Mouse (Mus musculus) liver, embryonic 16.5 days (tissue): ENCODE data around the gene Lrrc31. TPM values are rescaled to one million over a fixed set of nuclear protein-coding genes. Genes with fewer than 3 reads are reported as not detected.

Experiments
- ATAC-seq: fragments of 200-750 bp; cut with Nextera tagmentation; 2 replicates; pipeline ENCODE4 v1.8.0; 2017; ENCODE audit warnings: low read depth, mild to moderate bottlenecking, moderate number of reproducible peaks, moderate library complexity
- H3K27ac ChIP-seq: fragments of 300-500 bp; sonication (generic); 2 replicates; pipeline ENCODE4 v1.5.1; 2014; ENCODE audit warnings: mild to moderate bottlenecking, low read length
- H3K27me3 ChIP-seq: fragments of 300-500 bp; sonication (generic); 2 replicates; pipeline ENCODE4 v1.6.1; 2014; ENCODE audit warnings: low read depth, low read length, mixed read lengths; ENCODE audit not compliant: control insufficient read depth, insufficient read depth
- H3K36me3 ChIP-seq: fragments of 300-500 bp; sonication (generic); 2 replicates; pipeline ENCODE4 v1.6.1; 2014; ENCODE audit warnings: mild to moderate bottlenecking; ENCODE audit not compliant: control insufficient read depth, insufficient read depth
- H3K4me1 ChIP-seq: fragments of 300-500 bp; sonication (generic); 2 replicates; pipeline ENCODE4 v1.6.1; 2014; ENCODE audit warnings: low read depth, low read length, mixed read lengths; ENCODE audit not compliant: control insufficient read depth
- H3K4me2 ChIP-seq: fragments of 300-500 bp; sonication (generic); 2 replicates; pipeline ENCODE4 v1.6.1; 2014; ENCODE audit warnings: low read depth, low read length, mixed read lengths
- H3K4me3 ChIP-seq: fragments of 300-500 bp; sonication (generic); 2 replicates; pipeline ENCODE4 v1.5.1; 2014; ENCODE audit warnings: low read depth, mild to moderate bottlenecking, low read length
- H3K9ac ChIP-seq: fragments of 300-500 bp; sonication (generic); 2 replicates; pipeline ENCODE4 v1.6.1; 2014; ENCODE audit warnings: low read depth, low read length
- H3K9me3 ChIP-seq: fragments of 300-500 bp; sonication (generic); replicated peaks from 2 replicates; pipeline ENCODE4 v1.6.1; 2016; ENCODE audit warnings: low read length; ENCODE audit not compliant: control insufficient read depth
- WGBS: fragments of 180-500 bp; shearing (Covaris S2); extraction: QIAGEN DNeasy Blood & Tissue Kit; methylation state at CpG from one replicate; pipeline ENCODE4 v1.1.7; 2014; ENCODE audit not compliant: insufficient replicate concordance; 5-methylcytosine and 5-hydroxymethylcytosine counted together
- polyA plus RNA-seq: library from polyadenylated mRNA; unstranded; fragments of >200 nt; fragmentation: Nextera tagmentation; extraction: Ambion mirVana; gene quantifications from 2 replicates; pipeline ENCODE4 v1.2.1, GENCODE M21; 2015

Lrrc31 gene
- polyA plus RNA-seq, 1 experiment from 2014 or later: not detected

- Histone ChIP-seq H3K27ac (no peak overlapping the region), H3K36me3 (no peaks in the 10 kb centered on the region), H3K27me3 (no peaks in the 10 kb centered on the region), H3K4me1 (no peaks in the 10 kb centered on the region), H3K4me3 (no peak overlapping the region), H3K9me3 (no peaks in the 10 kb centered on the region), H3K4me2 (no peak overlapping the region), H3K9ac (no peak overlapping the region)
- WGBS: 65% methylated on average over 10 of the region's 10 CpGs
- ATAC-seq: no peak
Observed at GRCm38 (mm10) chr3:30724848-30725465, 25.3 kb upstream of the Lrrc31 start.

- no peaks in the 10 kb centered on the region for H3K9me3 ChIP-seq
Observed at GRCm38 (mm10) chr3:30724105-30724824, 24.6 kb upstream of the Lrrc31 start.

GRCm38 (mm10) chr3:30723179-30723578 lies 23.5 kb upstream of the Lrrc31 start:
- H3K4me3 ChIP-seq: no peak overlapping the region
- H3K4me1 ChIP-seq: no peaks in the 10 kb centered on the region
- no peaks in the 10 kb centered on the region for H3K9me3 ChIP-seq
- no peak overlapping the region for H3K9ac ChIP-seq
- no peaks in the 10 kb centered on the region for H3K27me3 ChIP-seq
- WGBS: 56% methylated on average over 5 of the region's 5 CpGs
- no peak overlapping the region for H3K4me2 ChIP-seq
- no peak for ATAC-seq
- no peaks in the 10 kb centered on the region for H3K36me3 ChIP-seq
- H3K27ac ChIP-seq: no peak overlapping the region

More at GRCm38 (mm10) chr3:30724105-30724824, 24.6 kb upstream of the Lrrc31 start:
- H3K36me3 ChIP-seq: no peaks in the 10 kb centered on the region
- no peak overlapping the region for H3K27ac ChIP-seq
- H3K4me1 ChIP-seq: no peaks in the 10 kb centered on the region
- no peaks in the 10 kb centered on the region for H3K27me3 ChIP-seq
- no peak overlapping the region for H3K4me2 ChIP-seq
- H3K4me3 ChIP-seq: no peak overlapping the region
- WGBS: 57% methylated on average over 10 of the region's 10 CpGs
- ATAC-seq: no peak
- no peak overlapping the region for H3K9ac ChIP-seq

DNA sequence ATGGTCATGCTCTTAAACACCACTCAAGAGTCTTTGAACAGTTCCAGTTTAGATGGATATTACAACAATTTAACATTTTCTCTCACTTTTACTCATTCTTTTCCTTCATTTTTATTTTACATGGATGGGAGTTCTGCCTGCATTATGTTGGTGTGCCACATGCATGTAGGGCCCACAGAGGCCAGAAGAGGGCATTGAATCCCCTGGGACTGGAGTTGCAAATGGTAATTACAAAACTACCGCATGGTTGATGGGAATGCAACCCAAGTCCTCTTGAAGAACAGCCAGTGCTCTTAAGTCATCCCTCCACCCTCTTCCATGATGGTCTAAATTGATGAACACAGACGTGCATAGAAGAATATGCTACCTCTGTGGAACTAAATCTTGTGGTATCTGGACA lies 22.8 kb upstream of the Lrrc31 start:
- ATAC-seq: no peak
- Histone ChIP-seq H3K4me2 (no peak overlapping the region), H3K4me1 (no peaks in the 10 kb centered on the region), H3K9me3 (no peaks in the 10 kb centered on the region), H3K36me3 (no peaks in the 10 kb centered on the region), H3K9ac (no peak overlapping the region), H3K27ac (no peak overlapping the region), H3K4me3 (no peak overlapping the region), H3K27me3 (no peaks in the 10 kb centered on the region)
- 56% methylated on average over 2 of the region's 2 CpGs for WGBS

DNA sequence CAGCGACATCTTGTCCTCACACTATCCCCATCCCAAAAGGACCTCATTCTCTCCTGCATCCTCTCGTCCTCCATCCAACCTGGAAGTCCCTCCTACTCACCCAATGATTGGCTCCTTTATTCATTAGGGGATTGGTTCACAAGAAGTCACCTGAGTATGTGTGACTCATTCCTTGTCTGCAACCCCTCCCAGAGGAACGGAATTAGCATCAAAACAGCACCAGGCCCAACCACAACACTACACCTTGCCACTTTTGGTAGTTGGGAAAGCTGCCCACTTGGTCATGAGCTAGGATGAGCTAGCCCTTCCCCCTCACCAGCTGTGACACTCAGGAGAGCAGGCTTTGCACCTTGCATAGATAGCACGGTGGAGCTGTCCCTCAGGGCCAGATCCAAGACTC lies 22.4 kb upstream of the Lrrc31 start:
- WGBS: 56% methylated on average over 4 of the region's 4 CpGs

GRCm38 (mm10) chr3:30718649-30719048 lies 19.0 kb upstream of the Lrrc31 start:
- 46% methylated on average over 3 of the region's 3 CpGs for WGBS

More for the DNA sequence above, 22.4 kb upstream of the Lrrc31 start:
- ATAC-seq: no peak
- H3K4me3 ChIP-seq: no peak overlapping the region
- H3K9me3 ChIP-seq: no peaks in the 10 kb centered on the region
- no peaks in the 10 kb centered on the region for H3K4me1 ChIP-seq
- no peak overlapping the region for H3K9ac ChIP-seq
- H3K36me3 ChIP-seq: no peaks in the 10 kb centered on the region
- H3K4me2 ChIP-seq: no peak overlapping the region
- no peak overlapping the region for H3K27ac ChIP-seq
- H3K27me3 ChIP-seq: no peaks in the 10 kb centered on the region

DNA sequence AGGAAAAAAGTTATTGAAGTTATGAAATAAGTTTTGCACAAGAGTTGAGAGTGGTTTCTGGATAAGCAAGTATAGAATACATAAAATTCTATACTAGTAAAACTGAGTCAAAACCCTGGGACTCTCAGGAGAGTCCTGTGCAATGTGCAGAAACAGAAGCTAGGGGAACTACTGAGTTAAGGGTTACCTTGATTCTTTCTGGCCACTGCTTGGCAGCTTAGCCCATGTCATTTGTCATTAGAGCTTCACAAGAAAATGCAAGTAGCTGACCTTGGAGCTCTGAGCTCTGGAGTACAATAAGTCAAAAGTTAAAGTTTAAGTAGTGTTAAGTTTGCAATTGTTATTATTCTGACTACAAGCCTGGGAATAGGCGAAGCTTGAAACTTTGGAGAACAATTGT lies 13.7 kb upstream of the Lrrc31 start:
- no peaks in the 10 kb centered on the region for H3K27me3 ChIP-seq
- H3K36me3 ChIP-seq: no peaks in the 10 kb centered on the region
- WGBS: 60% methylated on average over 1 of the region's 1 CpGs
- no peaks in the 10 kb centered on the region for H3K4me1 ChIP-seq
- H3K9me3 ChIP-seq: no peaks in the 10 kb centered on the region
- no peak for ATAC-seq
- H3K9ac ChIP-seq: no peak overlapping the region
- H3K4me3 ChIP-seq: no peak overlapping the region
- H3K27ac ChIP-seq: no peak overlapping the region
- no peak overlapping the region for H3K4me2 ChIP-seq

More at GRCm38 (mm10) chr3:30718649-30719048, 19.0 kb upstream of the Lrrc31 start:
- Histone ChIP-seq H3K27ac (no peak overlapping the region), H3K9ac (no peak overlapping the region), H3K9me3 (no peaks in the 10 kb centered on the region), H3K4me1 (no peaks in the 10 kb centered on the region), H3K4me2 (no peak overlapping the region), H3K36me3 (no peaks in the 10 kb centered on the region), H3K4me3 (no peak overlapping the region), H3K27me3 (no peaks in the 10 kb centered on the region)
- ATAC-seq: no peak

DNA sequence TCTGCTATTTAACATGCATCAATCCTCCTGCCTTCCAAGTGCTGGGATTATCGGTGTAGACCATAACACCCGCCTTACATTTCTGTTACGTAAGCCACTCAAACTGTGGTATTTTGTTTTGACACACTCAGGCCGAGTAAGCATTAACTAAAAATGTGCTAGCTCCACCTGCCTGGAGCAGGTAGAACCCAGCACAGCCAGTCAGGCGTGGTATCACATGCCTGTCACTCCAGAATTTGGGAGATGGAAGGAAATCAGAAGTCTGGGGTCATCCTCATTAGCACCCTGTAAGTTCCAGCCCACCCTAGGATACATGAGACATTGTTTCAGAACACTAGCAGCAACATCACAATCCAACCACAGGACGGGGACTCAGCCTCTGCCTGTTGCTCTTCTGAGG lies 10.5 kb upstream of the Lrrc31 start:
- Histone ChIP-seq H3K4me2 (no peak overlapping the region), H3K4me1 (peaks cover 7% of the 10 kb centered on the region), H3K9me3 (no peaks in the 10 kb centered on the region), H3K27me3 (no peaks in the 10 kb centered on the region), H3K9ac (no peak overlapping the region), H3K4me3 (no peak overlapping the region), H3K36me3 (no peaks in the 10 kb centered on the region), H3K27ac (no peak overlapping the region)
- ATAC-seq: no peak
- WGBS: 52% methylated on average over 6 of the region's 6 CpGs

GRCm38 (mm10) chr3:30706614-30707276 lies 7.1 kb upstream of the Lrrc31 start:
- H3K9ac ChIP-seq: no peak overlapping the region
- H3K4me1 ChIP-seq: peaks cover 7% of the 10 kb centered on the region
- H3K27ac ChIP-seq: no peak overlapping the region
- H3K4me2 ChIP-seq: no peak overlapping the region
- peak; percentile 74 for ATAC-seq
- H3K9me3 ChIP-seq: no peaks in the 10 kb centered on the region
- H3K4me3 ChIP-seq: no peak overlapping the region
- WGBS: 17% methylated on average over 4 of the region's 4 CpGs
- no peaks in the 10 kb centered on the region for H3K27me3 ChIP-seq
- H3K36me3 ChIP-seq: no peaks in the 10 kb centered on the region
